Mouse (Mus musculus): ENCODE data around the gene Camkv.
A peak's percentile ranks its signal among the peaks of the same experiment; 100 is the strongest.

The Camkv gene

GRCm38 (mm10) chr9:107935374-107935773 lies at the start of gene Camkv:
Gene Camkv, plus strand, starts transcription at chr9:107935674.
- DNase-seq (ENCODE audit: low read depth, low spot score), result no peak

GRCm38 (mm10) chr9:107887804-107888266 lies 47.6 kb upstream of the Camkv start, which contains the start of gene Mon1a:
Gene Mon1a, plus strand, starts transcription at chr9:107888151.
- peak; percentile 96 for DNase-seq (ENCODE audit: low read depth, low spot score)

GRCm38 (mm10) chr9:107888267-107888850 lies 47.1 kb upstream of the Camkv start:
- DNase-seq (ENCODE audit: low read depth, low spot score), result no peak

- no peak for DNase-seq (ENCODE audit: low read depth, low spot score)
These were observed 45.2 kb upstream of the Camkv start for GRCm38 (mm10) chr9:107890260-107890659.

- DNase-seq (ENCODE audit: low read depth, low spot score), result peak; percentile 56
These were observed 44.5 kb upstream of the Camkv start for GRCm38 (mm10) chr9:107891023-107891422.

- no peak for DNase-seq (ENCODE audit: low read depth, low spot score)
These were observed 36.9 kb upstream of the Camkv start for GRCm38 (mm10) chr9:107898563-107898962.

GRCm38 (mm10) chr9:107899855-107900254 lies 35.6 kb upstream of the Camkv start:
- no peak for DNase-seq (ENCODE audit: low read depth, low spot score)

- no peak for DNase-seq (ENCODE audit: low read depth, low spot score)
These were observed 34.4 kb upstream of the Camkv start for GRCm38 (mm10) chr9:107900840-107901626.

GRCm38 (mm10) chr9:107901627-107901914 lies 33.9 kb upstream of the Camkv start:
- DNase-seq (ENCODE audit: low read depth, low spot score), result no peak

GRCm38 (mm10) chr9:107904726-107905125 lies 30.7 kb upstream of the Camkv start:
- DNase-seq (ENCODE audit: low read depth, low spot score), result peak; percentile 82

- DNase-seq (ENCODE audit: low read depth, low spot score), result peak; percentile 9
These were observed 29.1 kb upstream of the Camkv start, which contains the start of gene Mst1r for GRCm38 (mm10) chr9:107906252-107906966. Gene Mst1r, plus strand, starts transcription at chr9:107906873.

- no peak for DNase-seq (ENCODE audit: low read depth, low spot score)
These were observed 28.3 kb upstream of the Camkv start for GRCm38 (mm10) chr9:107906967-107907800.

GRCm38 (mm10) chr9:107907801-107908120 lies 27.7 kb upstream of the Camkv start:
- no peak for DNase-seq (ENCODE audit: low read depth, low spot score)

- DNase-seq (ENCODE audit: low read depth, low spot score), result no peak
These were observed 26.9 kb upstream of the Camkv start for GRCm38 (mm10) chr9:107908410-107909158.

- DNase-seq (ENCODE audit: low read depth, low spot score), result no peak
These were observed 25.3 kb upstream of the Camkv start for GRCm38 (mm10) chr9:107910025-107910769.

- DNase-seq (ENCODE audit: low read depth, low spot score), result no peak
These were observed 20.6 kb upstream of the Camkv start for GRCm38 (mm10) chr9:107914764-107915420.

- no peak for DNase-seq (ENCODE audit: low read depth, low spot score)
These were observed 17.4 kb upstream of the Camkv start for GRCm38 (mm10) chr9:107917895-107918608.

- DNase-seq (ENCODE audit: low read depth, low spot score), result no peak
These were observed 16.6 kb upstream of the Camkv start for GRCm38 (mm10) chr9:107918884-107919283.

GRCm38 (mm10) chr9:107919441-107919840 lies 16.0 kb upstream of the Camkv start:
- DNase-seq (ENCODE audit: low read depth, low spot score), result no peak

All from A20 (cell line).